ENCODE assay signal across 9 mouse cellular contexts in genomic region chr4:49285340-49286196, GRCm38 (mm10).
DNase-seq lines count a peak whose midpoint lies in the region; ATAC-seq and TF ChIP-seq lines count a peak whose summit lies in the region.
"Had no signal": no experiment of that assay in that cellular context is flagged by ENCODE, and none has a peak within 500 bp of the region (broad histone marks: within the 10 kb centered on the region; RNA-seq: fewer than 3 reads in every experiment).

No protein-coding gene starts in this region.

- H3K79me2 ChIP-seq in liver, adult 2 months (ENCODE audit: control insufficient read depth, insufficient read depth, low read length) = no peaks in the 10 kb centered on the region

- ATAC-seq in liver, embryonic 12.5 days = no peak
- ATAC-seq in forebrain, postnatal 0 days = peak; percentile 43
- ATAC-seq in midbrain, postnatal 0 days (ENCODE audit: low FRiP score) = peak; percentile 69
- ATAC-seq in CD4-positive, CD25-positive, alpha-beta regulatory T cell, adult 4 months = no peak

- no peak for TF ChIP-seq POLR2A in liver, adult 2 months (IDR thresholded peaks at IDR 0.05; ENCODE audit: extremely low read depth, insufficient read depth, low read length)
- TF ChIP-seq POLR2A in thymus, adult 2 months (IDR thresholded peaks at IDR 0.05; ENCODE audit: control insufficient read depth, extremely low read depth, insufficient read depth, low read length, poor library complexity) = no peak

- no peak overlapping the region for H3K27ac ChIP-seq in liver, adult 2 months (replicated peaks; ENCODE audit: insufficient read depth, low read depth, low read length)
- no peak overlapping the region for H3K27ac ChIP-seq in liver, embryonic 12.5 days
- peak overlapping the region; percentile 36; the same call in 1 of the 2 replicates for H3K27ac ChIP-seq in forebrain, postnatal 0 days (ENCODE audit: low read depth, low read length)
- peak overlapping the region; percentile 67 for H3K27ac ChIP-seq in midbrain, postnatal 0 days (ENCODE audit: low read depth, low read length)
- no peak overlapping the region; the same call in 1 of the 2 replicates for H3K27ac ChIP-seq in thymus, adult 2 months (ENCODE audit: control insufficient read depth, insufficient read depth, low read length)

- WGBS in liver, adult 2 months = 80% methylated on average over 15 of the region's 15 CpGs
- WGBS in liver, embryonic 12.5 days (ENCODE audit: insufficient replicate concordance) = 76% methylated on average over 15 of the region's 15 CpGs
- WGBS in forebrain, postnatal 0 days = 67% methylated on average over 15 of the region's 15 CpGs
- WGBS in midbrain, postnatal 0 days = 32% methylated on average over 15 of the region's 15 CpGs
- 82% methylated on average over 15 of the region's 15 CpGs for WGBS in thymus, adult 2 months

- no peak overlapping the region for H3K4me3 ChIP-seq in liver, adult 2 months (ENCODE audit: insufficient read depth, low read depth, low read length)
- H3K4me3 ChIP-seq in liver, embryonic 12.5 days = no peak overlapping the region
- H3K4me3 ChIP-seq in forebrain, postnatal 0 days (ENCODE audit: low read depth, low read length) = no peak overlapping the region
- H3K4me3 ChIP-seq in midbrain, postnatal 0 days (ENCODE audit: low read depth, low read length) = no peak overlapping the region
- no peak overlapping the region for H3K4me3 ChIP-seq in thymus, adult 2 months (ENCODE audit: control insufficient read depth, insufficient read depth, low read length)

- no peak for TF ChIP-seq CTCF in liver, adult 2 months (IDR thresholded peaks at IDR 0.05; ENCODE audit: low read depth, low read length)
- TF ChIP-seq CTCF in forebrain, postnatal 0 days (IDR thresholded peaks at IDR 0.05; ENCODE audit: low read depth) = no peak
- no peak for TF ChIP-seq CTCF in midbrain, postnatal 0 days (IDR thresholded peaks at IDR 0.05)
- TF ChIP-seq CTCF in thymus, adult 2 months (IDR thresholded peaks at IDR 0.05; ENCODE audit: borderline replicate concordance, control insufficient read depth, extremely low read depth, insufficient read depth, low read length, poor library complexity) = no peak

- H3K4me2 ChIP-seq in liver, embryonic 12.5 days = no peak overlapping the region
- H3K4me2 ChIP-seq in forebrain, postnatal 0 days (ENCODE audit: low read depth) = peak overlapping the region; percentile 5; the same call in 1 of the 2 replicates
- H3K4me2 ChIP-seq in midbrain, postnatal 0 days (ENCODE audit: low read depth, low read length, poor library complexity, severe bottlenecking) = peak overlapping the region; percentile 18; the same call in 1 of the 2 replicates

- no peaks in the 10 kb centered on the region for H3K36me3 ChIP-seq in liver, adult 2 months (ENCODE audit: control insufficient read depth, insufficient read depth, low read length)
- H3K36me3 ChIP-seq in liver, embryonic 12.5 days = no peaks in the 10 kb centered on the region
- no peaks in the 10 kb centered on the region for H3K36me3 ChIP-seq in forebrain, postnatal 0 days (ENCODE audit: insufficient read depth)
- no peaks in the 10 kb centered on the region for H3K36me3 ChIP-seq in midbrain, postnatal 0 days (ENCODE audit: insufficient read depth, low read length)
- H3K36me3 ChIP-seq in thymus, adult 2 months (ENCODE audit: control insufficient read depth, insufficient read depth, low read length) = no peaks in the 10 kb centered on the region

- H3K9me3 ChIP-seq in liver, embryonic 12.5 days (replicated peaks) = no peaks in the 10 kb centered on the region
- no peaks in the 10 kb centered on the region for H3K9me3 ChIP-seq in forebrain, postnatal 0 days (ENCODE audit: low read length)
- no peaks in the 10 kb centered on the region for H3K9me3 ChIP-seq in midbrain, postnatal 0 days (ENCODE audit: low read length)

- no peaks in the 10 kb centered on the region for H3K4me1 ChIP-seq in liver, adult 2 months (ENCODE audit: control insufficient read depth, insufficient read depth, low read length)
- no peaks in the 10 kb centered on the region for H3K4me1 ChIP-seq in liver, embryonic 12.5 days
- H3K4me1 ChIP-seq in forebrain, postnatal 0 days (ENCODE audit: insufficient read depth) = no peaks in the 10 kb centered on the region
- no peaks in the 10 kb centered on the region for H3K4me1 ChIP-seq in midbrain, postnatal 0 days (ENCODE audit: insufficient read depth, low read length)
- H3K4me1 ChIP-seq in thymus, adult 2 months (replicated peaks; ENCODE audit: control insufficient read depth, insufficient read depth, low read length) = peaks cover 4% of the 10 kb centered on the region

- H3K9ac ChIP-seq in liver, adult 2 months (ENCODE audit: low read depth, low read length) = no peak overlapping the region
- no peak overlapping the region for H3K9ac ChIP-seq in liver, embryonic 12.5 days
- no peak overlapping the region for H3K9ac ChIP-seq in forebrain, postnatal 0 days
- no peak overlapping the region for H3K9ac ChIP-seq in midbrain, postnatal 0 days (replicated peaks; ENCODE audit: low read length, poor library complexity, severe bottlenecking)

- peak; percentile 18 to 20 for DNase-seq in cerebellum, postnatal 14 days
- DNase-seq in cerebellum, adult 8-10 months = no peak
- peak; percentile 9 for DNase-seq in liver, adult 2 months (ENCODE audit: extremely low read depth, low read depth, low spot score)
- DNase-seq in forebrain, postnatal 0 days = peak; percentile 27
- DNase-seq in midbrain, postnatal 0 days (ENCODE audit: low spot score) = peak; percentile 56
- DNase-seq in thymus, adult 2 months = no peak
- DNase-seq: cerebellum, adult 18-20 months had no signal

- no peaks in the 10 kb centered on the region for H3K27me3 ChIP-seq in liver, adult 2 months (ENCODE audit: control insufficient read depth, insufficient read depth, low read length)
- no peaks in the 10 kb centered on the region for H3K27me3 ChIP-seq in liver, embryonic 12.5 days (replicated peaks)
- H3K27me3 ChIP-seq in forebrain, postnatal 0 days (ENCODE audit: insufficient read depth, low read length) = no peaks in the 10 kb centered on the region
- no peaks in the 10 kb centered on the region for H3K27me3 ChIP-seq in midbrain, postnatal 0 days (ENCODE audit: insufficient read depth, low read length)
- no peaks in the 10 kb centered on the region for H3K27me3 ChIP-seq in thymus, adult 2 months (ENCODE audit: control insufficient read depth, insufficient read depth, low read length)

Comparison
In these comparisons a context has a peak if more than half of its experiments do, and no peak if none do; other contexts are left out.
1. DNase-seq: peak in cerebellum, postnatal 14 days (2 of 2), liver, adult 2 months (single experiment), forebrain, postnatal 0 days (single experiment) and midbrain, postnatal 0 days (single experiment); none in cerebellum, adult 8-10 months (single experiment) and thymus, adult 2 months (single experiment).
2. H3K27ac ChIP-seq: peak in forebrain, postnatal 0 days (single experiment) and midbrain, postnatal 0 days (single experiment); none in liver, adult 2 months (single experiment), liver, embryonic 12.5 days (single experiment) and thymus, adult 2 months (single experiment).
3. ATAC-seq: peak in forebrain, postnatal 0 days (single experiment) and midbrain, postnatal 0 days (single experiment); none in liver, embryonic 12.5 days (single experiment) and CD4-positive, CD25-positive, alpha-beta regulatory T cell, adult 4 months (single experiment).